Mouse (Mus musculus) thymus, adult 2 months (tissue): ENCODE measurements around the gene Snx3.

ENCODE experiments used
- CTCF ChIP-seq: fragments of 200-500 bp; IDR thresholded peaks from 2 replicates; pipeline ENCODE4 v1.5.1; 2012; ENCODE audit warnings: mild to moderate bottlenecking, control low read depth, low read length, moderate library complexity, borderline replicate concordance; ENCODE audit not compliant: control insufficient read depth, poor library complexity, insufficient read depth; ENCODE audit errors: extremely low read depth
- POLR2A ChIP-seq: fragments of 200-500 bp; IDR thresholded peaks from 2 replicates; pipeline ENCODE4 v1.6.1; 2012; ENCODE audit warnings: mild to moderate bottlenecking, low read length, control low read depth, moderate library complexity; ENCODE audit not compliant: control insufficient read depth, poor library complexity, insufficient read depth; ENCODE audit errors: extremely low read depth

DNA sequence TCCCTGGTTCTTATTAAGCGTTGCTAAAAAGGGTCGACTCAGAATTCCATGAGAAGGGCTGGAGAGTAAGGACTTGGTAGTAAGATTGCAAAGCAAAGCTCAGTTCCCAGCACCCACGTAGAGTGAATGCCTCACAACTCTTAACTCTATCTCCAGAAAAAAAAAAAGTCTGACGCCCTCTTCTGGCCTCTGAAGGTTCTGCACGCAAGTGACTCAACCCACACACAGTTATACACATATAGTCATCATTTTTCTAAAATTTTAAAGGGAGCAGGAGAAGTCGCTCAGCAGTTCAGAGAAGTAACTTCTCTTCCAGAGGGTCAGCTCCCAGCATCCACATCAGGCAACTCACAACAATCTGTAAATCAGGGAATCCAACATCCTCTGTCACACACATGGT, 47.1 kb upstream of the Snx3 start:
- no peak for TF ChIP-seq CTCF
- TF ChIP-seq POLR2A = no peak
